Mouse (Mus musculus) macrophage (primary cell): ENCODE measurements at regions not wholly inside any gene's neighbourhood (a gene's known extent, or its start where the extent isn't known, plus 50 kb on each side); places are given as distances from the start of the nearest gene placed in this dataset.
A peak's percentile ranks its signal among the peaks of the same experiment; 100 is the strongest.
"Not testable (repeated sequence)": the region's sequence is repeated elsewhere in the genome, so short reads cannot be mapped to it uniquely, and the experiment has no call there.

ENCODE experiments used
- H3K27ac ChIP-seq: fragments of 350-480 bp; formaldehyde crosslinking; 2 replicates; pipeline ENCODE4 v1.9.0; 2021
- H3K36me3 ChIP-seq: fragments of 350-480 bp; formaldehyde crosslinking; 2 replicates; pipeline ENCODE4 v1.9.0; 2021; ENCODE audit errors: inconsistent target
- H3K4me3 ChIP-seq: fragments of 350-480 bp; formaldehyde crosslinking; 2 replicates; pipeline ENCODE4 v1.9.0; 2021; ENCODE audit errors: inconsistent target
- H3K79me2 ChIP-seq: fragments of 350-480 bp; formaldehyde crosslinking; 2 replicates; pipeline ENCODE4 v1.9.0; 2021; ENCODE audit errors: inconsistent target
- WGBS: methylation state at CpG from one replicate; pipeline ENCODE4 v1.1.7; 2026; ENCODE audit warnings: inconsistent platforms; ENCODE audit not compliant: missing documents; 5-methylcytosine and 5-hydroxymethylcytosine counted together

GRCm38 (mm10) chr9:23651300-23651699 lies 428.4 kb downstream of the Bmper start:
- H3K27ac ChIP-seq = no peak overlapping the region

GRCm38 (mm10) chr9:23653086-23653485 lies 430.2 kb downstream of the Bmper start:
- Histone ChIP-seq H3K79me2 (no peaks in the 10 kb centered on the region), H3K36me3 (no peaks in the 10 kb centered on the region), H3K27ac (no peak overlapping the region), H3K4me3 (no peak overlapping the region)
- 81% methylated on average over 2 of the region's 2 CpGs for WGBS

More at GRCm38 (mm10) chr9:23651300-23651699, 428.4 kb downstream of the Bmper start:
- no peaks in the 10 kb centered on the region for H3K36me3 ChIP-seq
- 77% methylated on average over 1 of the region's 2 CpGs for WGBS
- H3K79me2 ChIP-seq = no peaks in the 10 kb centered on the region
- H3K4me3 ChIP-seq = no peak overlapping the region

DNA sequence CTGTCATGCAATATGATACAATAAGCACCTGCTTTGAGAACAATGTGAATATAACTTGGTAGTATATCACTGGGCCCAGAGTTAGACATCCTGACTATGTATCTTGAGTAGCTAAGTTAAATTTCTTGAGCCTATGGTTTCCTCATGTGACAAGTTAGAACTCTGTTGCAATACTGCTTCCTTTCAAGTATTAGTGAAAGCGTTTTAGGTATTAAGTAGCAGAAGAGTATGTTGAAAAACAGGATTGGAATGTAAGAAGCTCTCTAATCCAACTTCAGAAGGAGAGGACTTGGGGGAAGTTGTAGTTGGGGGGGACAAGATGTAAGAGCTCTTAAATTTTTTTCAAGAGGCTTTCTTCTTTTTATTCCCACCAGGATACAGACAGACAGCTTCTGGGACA lies 431.9 kb downstream of the Bmper start:
- H3K79me2 ChIP-seq = no peaks in the 10 kb centered on the region
- 50% methylated on average over 1 of the region's 1 CpGs for WGBS

GRCm38 (mm10) chr9:23665960-23666359 lies 431.8 kb upstream of the Npsr1 start:
- Histone ChIP-seq H3K27ac (no peak overlapping the region), H3K4me3 (no peak overlapping the region)

More for the DNA sequence above, 431.9 kb downstream of the Bmper start:
- Histone ChIP-seq H3K27ac (no peak overlapping the region), H3K4me3 (no peak overlapping the region), H3K36me3 (no peaks in the 10 kb centered on the region)

GRCm38 (mm10) chr9:23669230-23669629 lies 428.6 kb upstream of the Npsr1 start:
- WGBS = 38% methylated on average over 4 of the region's 4 CpGs
- Histone ChIP-seq H3K4me3 (no peak overlapping the region), H3K27ac (peak overlapping the region; percentile 68), H3K36me3 (no peaks in the 10 kb centered on the region), H3K79me2 (no peaks in the 10 kb centered on the region)

More at GRCm38 (mm10) chr9:23665960-23666359, 431.8 kb upstream of the Npsr1 start:
- no peaks in the 10 kb centered on the region for H3K36me3 ChIP-seq
- no peaks in the 10 kb centered on the region for H3K79me2 ChIP-seq

- H3K36me3 ChIP-seq = no peaks in the 10 kb centered on the region
- no peak overlapping the region for H3K4me3 ChIP-seq
- no peaks in the 10 kb centered on the region for H3K79me2 ChIP-seq
- 5% methylated on average over 5 of the region's 5 CpGs for WGBS
- H3K27ac ChIP-seq = peak overlapping the region; percentile 68
Observed at GRCm38 (mm10) chr9:23670642-23671041, 427.2 kb upstream of the Npsr1 start.

DNA sequence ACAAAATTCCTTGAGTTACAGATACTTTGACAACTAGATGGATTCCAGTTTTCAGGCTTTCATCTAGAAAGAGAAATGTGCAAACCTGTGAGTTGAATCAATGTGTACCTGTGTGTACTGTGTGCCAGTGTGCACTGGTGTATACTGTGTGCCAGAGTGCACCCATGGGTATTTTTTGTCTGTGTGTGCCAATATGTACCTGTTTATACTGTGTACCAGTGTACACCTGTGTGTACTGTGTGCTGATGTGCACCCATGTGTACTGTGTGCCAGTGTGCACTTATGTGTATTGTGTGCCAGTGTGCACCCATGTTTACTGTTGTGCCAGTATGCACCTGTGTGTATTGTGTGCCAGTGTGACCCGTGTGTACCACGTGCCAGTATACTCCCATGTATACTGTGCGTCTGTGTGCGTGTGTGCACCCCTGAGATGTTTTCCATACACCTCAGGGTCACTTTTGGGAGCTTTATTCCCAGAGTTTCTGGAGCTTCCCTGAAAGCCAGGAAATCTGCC lies 424.4 kb upstream of the Npsr1 start:
- Histone ChIP-seq H3K4me3 (no peak overlapping the region), H3K27ac (no peak overlapping the region), H3K36me3 (no peaks in the 10 kb centered on the region), H3K79me2 (no peaks in the 10 kb centered on the region)
- 98% methylated on average over 4 of the region's 4 CpGs for WGBS

DNA sequence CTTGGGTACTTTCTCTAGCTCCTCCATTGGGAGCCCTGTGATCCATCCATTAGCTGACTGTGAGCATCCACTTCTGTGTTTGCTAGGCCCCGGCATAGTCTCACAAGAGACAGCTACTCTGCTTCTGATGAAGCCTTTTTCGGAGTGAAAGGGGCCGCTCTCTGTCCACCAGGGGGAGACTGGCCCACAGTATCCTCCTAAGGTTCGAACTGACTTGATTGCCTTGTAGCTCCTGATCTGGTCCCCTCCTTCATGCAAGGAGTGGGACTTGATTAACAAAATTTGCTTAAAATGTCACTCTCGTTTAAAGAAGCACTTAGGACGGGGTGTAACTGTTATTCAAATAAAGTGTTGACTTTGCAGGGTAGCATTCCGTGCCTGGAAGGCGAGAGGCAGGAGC lies 423.0 kb upstream of the Npsr1 start:
- Histone ChIP-seq H3K36me3 (no peaks in the 10 kb centered on the region), H3K27ac (no peak overlapping the region), H3K4me3 (no peak overlapping the region), H3K79me2 (no peaks in the 10 kb centered on the region)
- 65% methylated on average over 7 of the region's 8 CpGs for WGBS

GRCm38 (mm10) chr9:23689456-23689855 lies 408.3 kb upstream of the Npsr1 start:
- Histone ChIP-seq H3K27ac (no peak overlapping the region), H3K4me3 (no peak overlapping the region), H3K36me3 (no peaks in the 10 kb centered on the region), H3K79me2 (no peaks in the 10 kb centered on the region)

DNA sequence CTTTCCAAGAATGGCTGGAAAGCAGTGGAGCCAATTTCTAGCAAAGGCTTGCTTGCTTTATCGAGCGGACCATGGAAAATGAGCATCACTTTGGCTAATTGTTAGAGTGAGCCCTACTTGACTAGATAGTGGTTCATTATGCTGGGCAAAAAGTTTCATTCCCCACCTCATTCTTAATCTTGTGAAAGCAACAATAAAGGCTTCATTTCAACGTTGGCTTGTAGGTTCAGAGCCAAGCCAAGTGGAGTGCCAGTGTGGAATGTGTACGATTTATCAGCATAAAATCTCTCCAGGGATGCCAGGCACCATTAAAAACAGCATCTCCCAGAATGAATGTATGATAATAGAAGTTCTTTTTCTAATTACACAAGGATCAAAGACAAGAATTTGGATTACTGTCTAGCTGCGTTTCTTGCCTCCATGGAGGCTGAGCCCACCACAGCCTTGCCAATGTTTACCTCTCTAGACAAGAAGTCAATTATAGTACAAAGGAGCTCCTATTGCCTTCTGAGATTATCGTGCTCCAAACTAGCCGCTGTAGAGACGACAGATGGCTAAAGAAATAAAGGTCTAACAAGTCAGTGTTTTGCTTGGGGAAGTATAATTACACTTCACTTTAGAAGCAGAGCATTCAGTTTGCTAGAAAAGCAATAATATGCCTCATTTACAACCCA lies 404.9 kb upstream of the Npsr1 start:
- H3K27ac ChIP-seq = no peak overlapping the region
- H3K79me2 ChIP-seq = no peaks in the 10 kb centered on the region
- H3K36me3 ChIP-seq = no peaks in the 10 kb centered on the region
- WGBS = 82% methylated on average over 8 of the region's 8 CpGs
- no peak overlapping the region for H3K4me3 ChIP-seq

GRCm38 (mm10) chr9:23693442-23693829 lies 404.4 kb upstream of the Npsr1 start:
- Histone ChIP-seq H3K4me3 (no peak overlapping the region), H3K36me3 (no peaks in the 10 kb centered on the region), H3K27ac (no peak overlapping the region), H3K79me2 (no peaks in the 10 kb centered on the region)
- WGBS = 79% methylated on average over 1 of the region's 1 CpGs

DNA sequence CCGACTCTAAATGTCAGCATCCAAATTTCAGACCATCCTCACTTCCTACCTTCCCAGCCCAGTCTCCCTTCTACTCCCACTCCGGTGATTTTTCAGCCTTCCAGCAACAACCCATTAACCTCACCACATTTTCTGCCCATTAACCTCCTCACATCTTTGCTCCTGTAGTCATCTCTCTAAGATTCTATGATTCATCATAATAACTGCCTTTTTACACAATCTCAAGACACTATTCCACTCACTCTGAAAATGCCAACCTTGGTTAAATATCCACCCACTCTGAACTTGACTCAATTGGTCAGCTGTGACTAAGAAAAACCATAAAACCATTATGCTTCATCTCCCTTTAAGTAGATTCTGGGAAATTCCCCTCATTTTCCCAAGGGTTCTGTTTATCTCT lies 403.3 kb upstream of the Npsr1 start:
- no peak overlapping the region for H3K27ac ChIP-seq
- WGBS = 89% methylated on average over 2 of the region's 2 CpGs
- H3K36me3 ChIP-seq = no peaks in the 10 kb centered on the region
- H3K4me3 ChIP-seq = no peak overlapping the region
- H3K79me2 ChIP-seq = no peaks in the 10 kb centered on the region

DNA sequence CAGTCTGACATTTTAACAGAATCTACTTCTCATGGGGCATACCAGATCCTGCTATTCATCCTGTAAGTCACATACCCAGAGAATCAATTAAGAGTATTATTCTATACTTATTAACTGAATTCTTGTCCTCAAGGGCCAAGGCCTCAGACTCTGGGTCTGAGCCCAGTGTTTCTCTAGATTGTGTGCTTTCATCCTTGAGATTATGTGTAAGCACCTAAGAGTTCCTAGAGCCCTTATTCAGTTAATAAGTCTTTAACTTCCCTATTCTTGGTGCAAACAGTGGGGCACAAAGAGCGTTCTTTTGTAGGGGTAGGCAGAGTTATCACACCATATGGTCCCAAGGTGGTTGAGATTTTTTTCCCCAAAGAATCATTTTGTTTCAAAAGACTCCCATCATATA lies 397.2 kb upstream of the Npsr1 start:
- Histone ChIP-seq H3K36me3 (no peaks in the 10 kb centered on the region), H3K27ac (no peak overlapping the region), H3K79me2 (no peaks in the 10 kb centered on the region), H3K4me3 (no peak overlapping the region)
- 88% methylated on average over 1 of the region's 1 CpGs for WGBS

- not testable (repeated sequence) for H3K79me2 ChIP-seq, H3K36me3 ChIP-seq, H3K4me3 ChIP-seq, H3K27ac ChIP-seq
Observed at GRCm38 (mm10) chr9:23717584-23717983, 380.2 kb upstream of the Npsr1 start.

- H3K79me2 ChIP-seq = no peaks in the 10 kb centered on the region
- no peak overlapping the region for H3K27ac ChIP-seq
- no peaks in the 10 kb centered on the region for H3K36me3 ChIP-seq
- WGBS = 80% methylated on average over 4 of the region's 4 CpGs
- no peak overlapping the region for H3K4me3 ChIP-seq
Observed at GRCm38 (mm10) chr9:23728816-23729215, 369.0 kb upstream of the Npsr1 start.

DNA sequence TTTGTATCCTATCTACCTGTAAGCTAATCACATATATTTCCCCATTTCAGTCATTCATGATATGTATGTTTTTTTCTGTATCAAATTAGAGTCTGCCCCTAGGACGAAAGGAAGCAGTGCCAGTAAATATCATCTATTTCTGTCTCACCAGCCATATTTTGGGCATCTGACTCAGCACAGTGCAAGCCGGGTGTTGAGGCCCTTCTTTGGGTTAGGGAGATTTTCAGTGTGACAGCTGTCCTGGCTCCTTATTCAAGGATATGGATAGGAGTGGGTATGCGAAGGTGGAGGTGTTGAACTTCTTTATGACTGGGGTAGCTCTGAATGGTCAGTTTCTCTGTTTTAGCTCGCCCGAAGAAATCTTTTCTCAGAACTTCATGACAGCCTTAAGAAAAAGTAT lies 345.3 kb upstream of the Npsr1 start:
- no peak overlapping the region for H3K4me3 ChIP-seq
- no peak overlapping the region for H3K27ac ChIP-seq
- no peaks in the 10 kb centered on the region for H3K36me3 ChIP-seq
- H3K79me2 ChIP-seq = no peaks in the 10 kb centered on the region
- 71% methylated on average over 5 of the region's 5 CpGs for WGBS
